Mouse (Mus musculus) hindbrain, embryonic 16.5 days (tissue): Measurements from ENCODE around the gene Akap7. TPM values are rescaled to one million over a fixed set of nuclear protein-coding genes. Genes with fewer than 3 reads are reported as not detected.

Source experiments
- ATAC-seq: fragments of 200-750 bp; cut with Nextera tagmentation; 2 replicates; pipeline ENCODE4 v1.8.0; 2017; ENCODE audit warnings: moderate TSS enrichment, moderate library complexity
- H3K27ac ChIP-seq: fragments of 300-500 bp; sonication (generic); 2 replicates; pipeline ENCODE4 v1.5.1; 2014; ENCODE audit warnings: low read depth, mild to moderate bottlenecking, control low read depth, low read length, moderate library complexity
- H3K27me3 ChIP-seq: fragments of 300-500 bp; sonication (generic); replicated peaks from 2 replicates; pipeline ENCODE4 v1.6.1; 2014; ENCODE audit warnings: low read length; ENCODE audit not compliant: control insufficient read depth, insufficient read depth
- H3K36me3 ChIP-seq: fragments of 300-500 bp; sonication (generic); 2 replicates; pipeline ENCODE4 v1.6.1; 2014; ENCODE audit warnings: mild to moderate bottlenecking, low read length, moderate library complexity, mixed read lengths; ENCODE audit not compliant: control insufficient read depth, insufficient read depth
- H3K4me1 ChIP-seq: fragments of 300-500 bp; sonication (generic); 2 replicates; pipeline ENCODE4 v1.6.1; 2014; ENCODE audit warnings: low read depth, low read length; ENCODE audit not compliant: control insufficient read depth, insufficient read depth
- H3K4me2 ChIP-seq: fragments of 300-500 bp; sonication (generic); 2 replicates; pipeline ENCODE4 v1.6.1; 2014; ENCODE audit warnings: mild to moderate bottlenecking, low read length, control low read depth, moderate library complexity
- H3K4me3 ChIP-seq: fragments of 300-500 bp; sonication (generic); 2 replicates; pipeline ENCODE4 v1.5.1; 2014; ENCODE audit warnings: mild to moderate bottlenecking, low read length, control low read depth, moderate library complexity
- H3K9ac ChIP-seq: fragments of 300-500 bp; sonication (generic); 2 replicates; pipeline ENCODE4 v1.6.1; 2014; ENCODE audit warnings: low read depth, mild to moderate bottlenecking, control low read depth, low read length, moderate library complexity
- H3K9me3 ChIP-seq: fragments of 300-500 bp; sonication (generic); 2 replicates; pipeline ENCODE4 v1.6.1; 2014; ENCODE audit warnings: mild to moderate bottlenecking, low read length, moderate library complexity; ENCODE audit not compliant: control insufficient read depth
- WGBS: fragments of 180-500 bp; shearing (Covaris S2); extraction: QIAGEN DNeasy Blood & Tissue Kit; methylation state at CpG from one replicate; pipeline ENCODE4 v1.1.7; 2014; 5-methylcytosine and 5-hydroxymethylcytosine counted together
- polyA plus RNA-seq: library from polyadenylated mRNA; unstranded; fragments of >200 nt; fragmentation: Nextera tagmentation; extraction: Ambion mirVana; gene quantifications from 2 replicates; pipeline ENCODE4 v1.2.1, GENCODE M21; 2015

Akap7 gene
- polyA plus RNA-seq, 1 experiment from 2014 or later, result 78.8 TPM

DNA sequence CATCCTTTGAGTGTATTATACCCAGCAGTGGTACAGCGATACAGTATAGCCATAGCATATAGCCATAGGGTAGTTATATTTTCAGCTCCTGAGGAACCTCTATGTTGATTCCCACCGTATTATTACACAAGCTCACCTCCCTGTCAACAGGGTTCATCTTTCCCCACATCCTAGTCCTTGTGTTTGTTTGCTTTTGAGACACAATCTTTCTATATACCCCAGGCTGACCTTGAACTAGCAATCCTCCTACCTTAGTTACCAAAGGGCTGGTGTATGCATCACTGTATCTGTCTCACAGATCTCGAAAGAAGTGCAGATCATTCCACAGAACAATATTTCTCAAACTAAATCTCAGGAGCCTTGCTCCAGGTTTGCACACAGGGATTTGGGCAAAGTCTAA is 13.9 kb downstream of the Akap7 start:
- Histone ChIP-seq H3K27me3 (no peaks in the 10 kb centered on the region), H3K9ac (no peak overlapping the region), H3K27ac (no peak overlapping the region), H3K4me3 (no peak overlapping the region), H3K36me3 (no peaks in the 10 kb centered on the region), H3K4me2 (no peak overlapping the region), H3K4me1 (peaks cover 9% of the 10 kb centered on the region), H3K9me3 (no peaks in the 10 kb centered on the region)
- no peak for ATAC-seq
- 100% methylated on average over 3 of the region's 3 CpGs for WGBS

DNA sequence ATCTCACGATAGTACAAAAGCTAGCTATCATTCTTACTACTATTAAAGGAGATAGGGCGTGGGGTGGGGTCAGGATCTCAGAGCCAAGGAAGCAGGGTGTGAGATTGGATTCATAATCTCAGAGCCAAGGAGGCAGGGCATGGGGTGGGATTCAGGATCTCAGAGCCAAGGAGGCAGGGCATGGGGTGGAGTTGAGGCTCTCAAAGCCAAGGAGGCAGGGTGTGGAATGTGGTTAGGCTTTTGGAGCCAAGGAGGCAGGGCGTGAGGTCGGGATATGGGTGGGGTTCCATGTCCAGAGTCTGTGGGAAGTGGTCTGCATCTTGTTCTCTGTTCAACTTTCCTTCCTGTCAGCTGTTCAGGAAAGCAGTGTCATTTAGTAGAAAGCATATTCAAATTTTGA is 16.6 kb downstream of the Akap7 start:
- H3K4me2 ChIP-seq, result no peak overlapping the region
- H3K36me3 ChIP-seq, result no peaks in the 10 kb centered on the region
- no peaks in the 10 kb centered on the region for H3K27me3 ChIP-seq
- H3K4me1 ChIP-seq, result no peaks in the 10 kb centered on the region
- no peak overlapping the region for H3K4me3 ChIP-seq
- no peak overlapping the region for H3K9ac ChIP-seq
- H3K27ac ChIP-seq, result no peak overlapping the region
- no peak for ATAC-seq
- 87% methylated on average over 4 of the region's 4 CpGs for whole genome bisulfite sequencing
- no peaks in the 10 kb centered on the region for H3K9me3 ChIP-seq

DNA sequence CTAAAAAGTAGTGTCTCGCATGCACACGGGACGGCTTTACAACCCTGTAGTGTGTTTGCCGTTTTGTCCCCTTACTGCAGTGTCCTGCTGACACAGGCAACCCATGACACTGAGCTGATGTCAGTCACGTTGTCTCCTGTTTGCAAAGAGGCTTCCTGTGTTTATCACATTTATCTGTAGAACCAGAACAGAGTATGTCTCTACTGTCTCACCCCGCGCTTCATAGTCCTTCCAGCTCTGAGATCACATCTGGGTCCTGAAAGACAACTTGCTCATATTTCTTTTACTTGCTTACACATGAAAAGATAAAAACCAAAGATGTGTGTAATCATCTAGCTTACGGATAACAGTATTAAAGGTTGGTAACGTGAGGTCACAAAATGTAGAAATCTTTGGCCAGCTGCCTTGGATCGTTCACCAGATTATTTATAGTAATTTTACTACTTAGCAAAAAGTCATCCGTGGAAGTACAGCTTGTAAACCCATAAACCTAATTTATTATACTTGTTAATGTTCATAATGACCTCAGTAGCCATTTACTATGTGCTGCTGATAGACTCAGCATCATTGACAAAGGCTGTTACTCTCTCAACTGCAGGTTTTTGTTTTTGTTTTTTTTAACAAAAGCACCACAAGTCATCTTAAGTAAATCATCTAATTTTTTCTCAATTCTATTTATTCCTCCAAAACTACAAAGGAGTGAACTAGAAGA is 22.4 kb downstream of the Akap7 start:
- WGBS, result 81% methylated on average over 11 of the region's 11 CpGs

DNA sequence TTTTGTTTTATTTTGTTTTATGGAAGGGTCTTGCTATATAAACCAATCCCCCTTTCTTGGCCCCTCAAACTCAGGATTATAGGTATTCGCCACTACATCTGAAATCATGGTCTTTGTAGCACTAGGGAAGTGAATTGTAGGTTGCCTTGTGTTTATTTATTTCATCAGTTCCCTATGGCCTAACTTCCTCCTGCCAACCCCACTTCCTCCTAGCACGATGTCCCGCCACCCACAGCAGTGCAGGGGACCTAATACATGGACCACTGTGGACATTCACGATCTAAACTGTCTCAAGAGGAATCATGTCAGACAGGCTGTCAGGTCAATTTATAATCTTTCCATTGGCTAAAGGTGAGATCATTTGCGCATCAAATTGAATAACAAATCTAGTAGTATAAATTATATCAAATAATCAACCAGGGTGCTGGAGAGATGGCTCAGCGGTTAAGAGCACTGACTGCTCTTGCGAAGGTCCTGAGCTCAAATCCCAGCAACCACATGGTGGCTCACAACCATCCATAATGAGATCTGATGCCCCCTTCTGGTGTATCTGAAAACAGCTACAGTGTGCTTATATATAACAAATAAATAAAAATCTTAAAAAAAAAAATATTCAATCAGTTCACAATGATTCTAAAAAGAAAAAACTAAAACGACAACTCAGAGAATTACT is 23.1 kb downstream of the Akap7 start:
- no peak for ATAC-seq
- Histone ChIP-seq H3K36me3 (no peaks in the 10 kb centered on the region), H3K27ac (no peak overlapping the region), H3K4me3 (no peak overlapping the region), H3K4me1 (no peaks in the 10 kb centered on the region), H3K9ac (no peak overlapping the region), H3K4me2 (no peak overlapping the region), H3K9me3 (no peaks in the 10 kb centered on the region), H3K27me3 (no peaks in the 10 kb centered on the region)
- 88% methylated on average over 8 of the region's 8 CpGs for WGBS

More for the DNA sequence above, 22.4 kb downstream of the Akap7 start:
- Histone ChIP-seq H3K9ac (no peak overlapping the region), H3K4me3 (no peak overlapping the region), H3K9me3 (no peaks in the 10 kb centered on the region), H3K27me3 (no peaks in the 10 kb centered on the region), H3K4me2 (no peak overlapping the region), H3K27ac (no peak overlapping the region), H3K36me3 (no peaks in the 10 kb centered on the region), H3K4me1 (no peaks in the 10 kb centered on the region)
- ATAC-seq, result no peak

- H3K9ac ChIP-seq, result no peak overlapping the region
- H3K4me3 ChIP-seq, result no peak overlapping the region
- no peaks in the 10 kb centered on the region for H3K4me1 ChIP-seq
- no peak overlapping the region for H3K27ac ChIP-seq
- H3K27me3 ChIP-seq, result no peaks in the 10 kb centered on the region
- 81% methylated on average over 7 of the region's 7 CpGs for WGBS
- ATAC-seq, result no peak
- no peak overlapping the region for H3K4me2 ChIP-seq
- H3K36me3 ChIP-seq, result no peaks in the 10 kb centered on the region
- H3K9me3 ChIP-seq, result no peaks in the 10 kb centered on the region
Measured at GRCm38 (mm10) chr10:25283397-25283796, 24.3 kb downstream of the Akap7 start.

DNA sequence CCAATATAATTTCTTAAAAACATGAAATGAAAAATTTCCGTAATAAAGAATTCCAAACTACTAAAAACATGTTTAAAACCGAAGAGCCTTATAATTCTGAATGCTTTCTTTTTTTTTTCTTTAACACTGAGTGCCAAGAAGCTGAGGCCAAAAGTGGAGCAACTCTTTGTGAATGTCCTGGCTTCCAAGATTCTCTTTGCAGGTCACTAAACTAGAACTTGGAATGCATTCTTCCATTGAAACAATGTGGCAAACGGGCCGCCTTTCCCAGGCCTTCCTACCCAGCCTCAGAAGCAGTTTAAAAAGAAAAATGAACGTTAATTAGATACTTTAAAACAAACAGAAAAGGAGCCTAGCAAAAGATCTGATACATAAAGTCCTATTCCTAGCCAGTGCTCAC is 27.5 kb downstream of the Akap7 start:
- H3K4me3 ChIP-seq, result no peak overlapping the region
- 63% methylated on average over 5 of the region's 5 CpGs for WGBS
- no peak overlapping the region for H3K27ac ChIP-seq
- no peak overlapping the region for H3K9ac ChIP-seq
- ATAC-seq, result no peak
- H3K27me3 ChIP-seq, result no peaks in the 10 kb centered on the region
- H3K36me3 ChIP-seq, result no peaks in the 10 kb centered on the region
- no peak overlapping the region for H3K4me2 ChIP-seq
- H3K9me3 ChIP-seq, result no peaks in the 10 kb centered on the region
- H3K4me1 ChIP-seq, result no peaks in the 10 kb centered on the region

- H3K36me3 ChIP-seq, result no peaks in the 10 kb centered on the region
- no peaks in the 10 kb centered on the region for H3K27me3 ChIP-seq
- H3K4me2 ChIP-seq, result no peak overlapping the region
- H3K9ac ChIP-seq, result no peak overlapping the region
- no peak overlapping the region for H3K27ac ChIP-seq
- H3K4me1 ChIP-seq, result no peaks in the 10 kb centered on the region
- no peak overlapping the region for H3K4me3 ChIP-seq
- no peak for ATAC-seq
- no peaks in the 10 kb centered on the region for H3K9me3 ChIP-seq
- 33% methylated on average over 3 of the region's 3 CpGs for WGBS
Measured at GRCm38 (mm10) chr10:25279406-25279805, 28.3 kb downstream of the Akap7 start.

DNA sequence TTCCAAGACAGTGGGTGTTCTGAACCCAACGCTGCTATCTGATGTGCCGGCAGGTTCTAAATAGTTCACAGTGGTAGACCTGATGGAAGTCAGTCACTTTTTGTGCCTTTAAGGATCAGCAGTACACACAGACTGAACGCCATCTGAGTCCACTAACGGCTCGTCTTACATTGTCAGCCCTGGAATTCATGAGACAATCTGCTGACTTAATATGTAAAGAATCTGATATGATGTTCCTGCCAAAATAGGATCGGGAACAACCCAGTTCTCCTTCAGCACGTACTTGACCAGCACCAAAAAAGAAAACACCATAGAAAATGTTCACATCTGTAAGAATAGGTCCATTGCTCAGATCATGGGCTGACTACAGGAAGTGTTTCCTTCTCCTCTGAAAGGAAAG is 32.2 kb downstream of the Akap7 start:
- no peaks in the 10 kb centered on the region for H3K4me1 ChIP-seq
- no peak overlapping the region for H3K4me2 ChIP-seq
- H3K9ac ChIP-seq, result no peak overlapping the region
- H3K36me3 ChIP-seq, result no peaks in the 10 kb centered on the region
- H3K4me3 ChIP-seq, result no peak overlapping the region
- 85% methylated on average over 7 of the region's 7 CpGs for WGBS
- H3K9me3 ChIP-seq, result no peaks in the 10 kb centered on the region
- H3K27ac ChIP-seq, result no peak overlapping the region
- no peaks in the 10 kb centered on the region for H3K27me3 ChIP-seq
- no peak for ATAC-seq

- H3K4me1 ChIP-seq, result no peaks in the 10 kb centered on the region
- H3K9me3 ChIP-seq, result no peaks in the 10 kb centered on the region
- H3K27ac ChIP-seq, result no peak overlapping the region
- no peaks in the 10 kb centered on the region for H3K27me3 ChIP-seq
- H3K36me3 ChIP-seq, result 0 out of 2 replicates have a peak, but pooled peaks cover 2% of the 10 kb centered on the region
- no peak overlapping the region for H3K4me3 ChIP-seq
- no peak for ATAC-seq
- no peak overlapping the region for H3K4me2 ChIP-seq
- 93% methylated on average over 26 of the region's 26 CpGs for WGBS
- H3K9ac ChIP-seq, result no peak overlapping the region
Measured at GRCm38 (mm10) chr10:25274621-25275330, 32.9 kb downstream of the Akap7 start.
